Mouse (Mus musculus): ENCODE measurements at regions not wholly inside any gene's neighbourhood (a gene's known extent, or its start where the extent isn't known, plus 50 kb on each side); places are given as distances from the start of the nearest gene placed in this dataset.

DNA sequence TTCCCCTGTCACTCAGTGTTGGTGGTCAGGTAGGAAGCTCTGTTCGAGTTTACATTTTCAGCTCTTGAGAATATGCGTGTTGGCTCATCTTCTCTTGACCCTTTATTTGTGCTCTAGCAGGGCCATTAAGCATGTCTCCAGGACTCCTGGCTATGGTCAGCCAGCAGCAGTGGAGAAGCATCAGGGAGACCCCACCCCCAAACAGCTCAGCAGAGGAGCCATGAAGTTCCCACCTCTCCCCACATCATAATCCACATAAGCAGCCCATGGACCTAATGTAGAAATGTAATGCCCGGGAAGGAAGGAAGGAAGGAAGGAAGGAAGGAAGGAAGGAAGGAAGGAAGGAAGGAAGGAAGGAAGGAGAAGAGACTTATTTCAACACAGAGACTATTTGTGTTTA lies 261.5 kb downstream of the Dhx15 start:
- H3K4me1 ChIP-seq (ENCODE audit: control insufficient read depth, insufficient read depth, low read length), result no peaks in the 10 kb centered on the region
- H3K27ac ChIP-seq (ENCODE audit: control insufficient read depth, insufficient read depth, low read depth, low read length), result no peak overlapping the region
- no peak overlapping the region for H3K4me3 ChIP-seq (ENCODE audit: control insufficient read depth, low read depth, low read length)
- TF ChIP-seq CTCF (IDR thresholded peaks at IDR 0.05; ENCODE audit: control insufficient read depth, insufficient read depth, insufficient replicate concordance, low read depth, low read length), result no peak
- no peaks in the 10 kb centered on the region for H3K36me3 ChIP-seq (ENCODE audit: control insufficient read depth, insufficient read depth, low read length)
- no peaks in the 10 kb centered on the region for H3K27me3 ChIP-seq (ENCODE audit: control insufficient read depth, insufficient read depth, low read length)

DNA sequence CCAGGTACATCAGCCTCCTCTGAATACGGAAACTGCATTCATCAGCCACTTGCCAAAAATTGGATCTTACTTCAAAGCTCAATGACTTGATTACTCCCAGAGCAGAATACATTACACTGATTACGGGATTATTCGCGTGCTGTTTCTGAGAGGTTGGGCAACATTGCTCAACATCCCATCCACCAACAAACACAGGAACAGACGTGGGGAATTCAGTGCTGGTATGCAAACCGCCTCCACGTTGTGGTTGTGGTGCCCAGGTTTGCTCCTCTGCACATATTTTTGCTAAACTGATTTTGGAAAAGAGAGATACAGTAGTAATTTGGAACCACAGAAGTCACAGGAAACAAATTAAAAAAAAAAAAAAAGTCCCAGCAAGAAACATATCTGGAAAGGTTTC lies 266.9 kb downstream of the Dhx15 start:
- H3K27ac ChIP-seq (ENCODE audit: control insufficient read depth, insufficient read depth, low read depth, low read length), result no peak overlapping the region
- H3K27me3 ChIP-seq (ENCODE audit: control insufficient read depth, insufficient read depth, low read length), result no peaks in the 10 kb centered on the region
- H3K4me3 ChIP-seq (ENCODE audit: control insufficient read depth, low read depth, low read length), result no peak overlapping the region
- no peaks in the 10 kb centered on the region for H3K36me3 ChIP-seq (ENCODE audit: control insufficient read depth, insufficient read depth, low read length)
- TF ChIP-seq CTCF (IDR thresholded peaks at IDR 0.05; ENCODE audit: control insufficient read depth, insufficient read depth, insufficient replicate concordance, low read depth, low read length) (no peak), POLR2A (IDR thresholded peaks at IDR 0.05; ENCODE audit: control insufficient read depth, low read depth, low read length) (no peak)
- no peaks in the 10 kb centered on the region; the same call in none of the 2 replicates for H3K4me1 ChIP-seq (ENCODE audit: control insufficient read depth, insufficient read depth, low read length)

DNA sequence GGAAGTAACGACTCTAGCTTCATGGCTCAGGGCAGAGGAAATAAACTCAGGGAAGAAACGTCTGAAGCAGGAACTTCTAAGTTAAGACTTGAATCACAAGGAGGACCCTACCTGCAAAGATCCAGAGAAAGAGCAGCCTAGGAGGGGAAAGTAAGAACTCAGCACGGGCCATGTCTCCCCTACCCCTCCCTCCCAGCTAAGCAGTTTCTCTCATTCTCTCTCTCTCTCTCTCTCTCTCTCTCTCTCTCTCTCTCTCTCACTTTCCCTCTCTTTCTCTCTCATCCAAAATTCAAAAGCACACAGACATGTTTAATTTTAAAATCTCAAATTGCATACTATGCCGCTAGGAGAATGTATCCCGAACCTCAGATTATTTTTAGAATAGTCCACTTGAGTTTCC lies 267.3 kb downstream of the Dhx15 start:
- Histone ChIP-seq H3K4me3 (ENCODE audit: control insufficient read depth, low read depth, low read length) (no peak overlapping the region), H3K36me3 (ENCODE audit: control insufficient read depth, insufficient read depth, low read length) (no peaks in the 10 kb centered on the region), H3K27ac (ENCODE audit: control insufficient read depth, insufficient read depth, low read depth, low read length) (no peak overlapping the region), H3K4me1 (ENCODE audit: control insufficient read depth, insufficient read depth, low read length) (no peaks in the 10 kb centered on the region; the same call in none of the 2 replicates), H3K27me3 (ENCODE audit: control insufficient read depth, insufficient read depth, low read length) (no peaks in the 10 kb centered on the region)
- TF ChIP-seq POLR2A (IDR thresholded peaks at IDR 0.05; ENCODE audit: control insufficient read depth, low read depth, low read length), result no peak
- TF ChIP-seq CTCF (IDR thresholded peaks at IDR 0.05; ENCODE audit: control insufficient read depth, insufficient read depth, insufficient replicate concordance, low read depth, low read length), result no peak

DNA sequence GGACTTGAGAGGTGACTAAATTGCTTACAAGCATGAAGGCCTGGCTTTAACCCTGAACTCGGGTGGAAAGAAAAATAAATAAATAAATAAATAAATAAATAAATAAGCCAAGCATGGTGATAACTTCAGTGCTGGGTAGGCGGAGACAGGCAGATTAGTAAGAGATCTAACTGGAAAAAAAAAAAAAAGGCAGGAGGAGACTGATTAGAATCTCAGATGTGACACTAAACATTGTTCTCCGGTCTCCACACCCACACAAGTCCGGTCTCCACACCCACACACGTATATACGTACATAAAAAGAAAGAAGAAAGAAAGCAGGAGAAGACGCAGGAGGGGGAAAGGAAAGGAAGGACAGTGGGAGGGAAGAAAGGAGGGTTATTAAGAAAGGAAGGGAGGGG lies 267.8 kb downstream of the Dhx15 start:
- Histone ChIP-seq H3K4me1 (ENCODE audit: control insufficient read depth, insufficient read depth, low read length) (no peaks in the 10 kb centered on the region; the same call in none of the 2 replicates), H3K27me3 (ENCODE audit: control insufficient read depth, insufficient read depth, low read length) (no peaks in the 10 kb centered on the region), H3K27ac (ENCODE audit: control insufficient read depth, insufficient read depth, low read depth, low read length) (no peak overlapping the region), H3K4me3 (ENCODE audit: control insufficient read depth, low read depth, low read length) (no peak overlapping the region), H3K36me3 (ENCODE audit: control insufficient read depth, insufficient read depth, low read length) (no peaks in the 10 kb centered on the region)
- TF ChIP-seq POLR2A (IDR thresholded peaks at IDR 0.05; ENCODE audit: control insufficient read depth, low read depth, low read length) (no peak), CTCF (IDR thresholded peaks at IDR 0.05; ENCODE audit: control insufficient read depth, insufficient read depth, insufficient replicate concordance, low read depth, low read length) (no peak)

DNA sequence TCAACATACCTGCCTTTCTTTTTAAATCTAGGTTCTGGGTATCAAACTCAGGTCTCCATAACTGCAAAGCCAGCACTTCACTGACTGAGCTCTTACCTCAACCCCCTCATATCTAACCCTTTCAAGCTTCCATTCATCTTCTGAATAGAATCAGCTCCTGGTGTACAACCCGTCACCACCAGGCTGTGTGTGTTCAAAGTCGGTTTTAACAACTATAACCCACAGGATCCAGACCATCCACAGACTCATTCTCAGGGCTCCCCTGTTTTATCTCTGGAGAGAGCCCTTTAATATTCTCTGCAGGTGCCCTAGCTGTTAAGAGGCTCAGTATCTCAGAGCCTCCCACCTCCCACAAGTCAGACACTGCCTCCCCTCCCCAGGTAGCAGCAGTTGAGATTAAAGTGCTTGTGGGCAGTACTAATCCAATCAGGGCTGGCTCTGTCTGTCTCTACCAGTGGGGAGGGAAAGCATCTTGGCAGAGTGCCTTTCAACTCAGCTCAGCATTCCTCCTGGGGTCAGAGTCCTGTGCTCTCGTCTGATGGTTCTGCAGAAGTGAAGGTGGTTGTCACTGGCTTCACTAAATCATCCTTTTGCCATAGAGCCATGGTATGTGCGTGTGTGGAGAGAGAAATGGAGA lies 272.4 kb downstream of the Dhx15 start:
- H3K36me3 ChIP-seq (ENCODE audit: control insufficient read depth, insufficient read depth, low read length), result no peaks in the 10 kb centered on the region
- no peak overlapping the region for H3K27ac ChIP-seq (ENCODE audit: control insufficient read depth, insufficient read depth, low read depth, low read length)

DNA sequence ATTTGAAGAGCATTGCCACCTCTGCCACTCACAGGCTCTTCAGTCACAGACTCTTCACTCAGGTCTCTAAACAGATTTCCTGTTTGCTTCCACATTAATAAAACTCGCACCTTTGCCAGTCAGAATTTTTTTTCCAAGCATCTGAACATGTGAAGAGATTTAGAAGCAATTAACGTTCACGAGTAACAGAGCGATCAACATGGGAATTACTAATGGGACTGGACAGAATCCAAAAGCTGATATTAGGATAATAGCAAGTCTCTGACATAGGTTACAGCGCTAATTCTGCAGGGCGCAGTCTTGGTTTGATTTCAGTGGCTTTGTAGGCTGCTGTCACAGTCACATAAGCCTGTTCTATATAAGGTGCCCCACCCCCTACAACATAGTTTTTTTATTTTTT lies 275.6 kb downstream of the Dhx15 start:
- no peak overlapping the region for H3K4me3 ChIP-seq (ENCODE audit: control insufficient read depth, low read depth, low read length)
- no peaks in the 10 kb centered on the region for H3K36me3 ChIP-seq (ENCODE audit: control insufficient read depth, insufficient read depth, low read length)
- H3K27me3 ChIP-seq (ENCODE audit: control insufficient read depth, insufficient read depth, low read length), result no peaks in the 10 kb centered on the region
- H3K27ac ChIP-seq (ENCODE audit: control insufficient read depth, insufficient read depth, low read depth, low read length), result no peak overlapping the region
- no peak for TF ChIP-seq POLR2A (IDR thresholded peaks at IDR 0.05; ENCODE audit: control insufficient read depth, low read depth, low read length)
- TF ChIP-seq CTCF (IDR thresholded peaks at IDR 0.05; ENCODE audit: control insufficient read depth, insufficient read depth, insufficient replicate concordance, low read depth, low read length), result no peak
- no peaks in the 10 kb centered on the region for H3K4me1 ChIP-seq (ENCODE audit: control insufficient read depth, insufficient read depth, low read length)

More for the DNA sequence above, 272.4 kb downstream of the Dhx15 start:
- no peak overlapping the region for H3K4me3 ChIP-seq (ENCODE audit: control insufficient read depth, low read depth, low read length)
- no peaks in the 10 kb centered on the region; the same call in none of the 2 replicates for H3K4me1 ChIP-seq (ENCODE audit: control insufficient read depth, insufficient read depth, low read length)
- TF ChIP-seq POLR2A (IDR thresholded peaks at IDR 0.05; ENCODE audit: control insufficient read depth, low read depth, low read length) (no peak), CTCF (IDR thresholded peaks at IDR 0.05; ENCODE audit: control insufficient read depth, insufficient read depth, insufficient replicate concordance, low read depth, low read length) (no peak)
- no peaks in the 10 kb centered on the region for H3K27me3 ChIP-seq (ENCODE audit: control insufficient read depth, insufficient read depth, low read length)

DNA sequence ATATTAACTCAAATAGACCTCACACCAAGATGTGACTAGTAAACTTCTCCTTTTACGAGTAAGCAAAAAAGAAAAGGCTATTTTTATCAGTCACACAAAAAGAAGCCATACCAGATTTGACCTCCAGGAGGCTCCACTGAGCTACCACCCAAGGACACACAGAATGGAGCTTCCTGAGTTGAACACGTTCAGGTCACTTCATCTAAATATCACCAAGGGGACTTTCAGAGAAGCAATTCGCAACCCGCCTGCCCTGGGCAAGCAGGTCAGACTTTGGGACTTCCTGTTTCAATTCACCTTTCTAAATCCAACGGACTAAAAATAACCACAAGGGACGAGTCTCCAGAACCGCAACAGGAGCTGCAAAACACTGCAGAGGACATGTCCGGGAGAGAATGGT lies 281.5 kb downstream of the Dhx15 start:
- Histone ChIP-seq H3K27me3 (ENCODE audit: control insufficient read depth, insufficient read depth, low read length) (no peaks in the 10 kb centered on the region), H3K4me3 (ENCODE audit: control insufficient read depth, low read depth, low read length) (no peak overlapping the region)

More for the DNA sequence above, 281.5 kb downstream of the Dhx15 start:
- H3K4me1 ChIP-seq (ENCODE audit: control insufficient read depth, insufficient read depth, low read length), result no peaks in the 10 kb centered on the region
- H3K27ac ChIP-seq (ENCODE audit: control insufficient read depth, insufficient read depth, low read depth, low read length), result no peak overlapping the region
- TF ChIP-seq CTCF (IDR thresholded peaks at IDR 0.05; ENCODE audit: control insufficient read depth, insufficient read depth, insufficient replicate concordance, low read depth, low read length) (no peak), POLR2A (IDR thresholded peaks at IDR 0.05; ENCODE audit: control insufficient read depth, low read depth, low read length) (no peak)
- no peaks in the 10 kb centered on the region for H3K36me3 ChIP-seq (ENCODE audit: control insufficient read depth, insufficient read depth, low read length)
